Mouse (Mus musculus): ENCODE results near the gene Spen.

GRCm38 (mm10) chr4:141505810-141506209, 32.6 kb downstream of the Spen start:
- TF ChIP-seq GATA1 (IDR thresholded peaks at IDR 0.05; ENCODE audit: borderline replicate concordance, low read length) (no peak), FLI1 (IDR thresholded peaks at IDR 0.05; ENCODE audit: low read length) (no peak)
